Mouse (Mus musculus): Measurements from ENCODE around the gene Plin4.

- TF ChIP-seq CTCF (IDR thresholded peaks at IDR 0.05; ENCODE audit: low read depth, low read length) = no peak
- TF ChIP-seq POLR2A (IDR thresholded peaks at IDR 0.05; ENCODE audit: extremely low read depth, insufficient read depth, low read length) = no peak
Measured at GRCm38 (mm10) chr17:56119431-56119830, 9.8 kb upstream of the Plin4 start.

Data from liver, adult 2 months (tissue).